Mouse (Mus musculus) cerebellum, adult 9-10 months (tissue): ENCODE results near the gene Kcng3.

Experiments used
- DNase-seq: peaks from one replicate; pipeline ENCODE4 v3.0.0; 2022

Gene Kcng3

DNA sequence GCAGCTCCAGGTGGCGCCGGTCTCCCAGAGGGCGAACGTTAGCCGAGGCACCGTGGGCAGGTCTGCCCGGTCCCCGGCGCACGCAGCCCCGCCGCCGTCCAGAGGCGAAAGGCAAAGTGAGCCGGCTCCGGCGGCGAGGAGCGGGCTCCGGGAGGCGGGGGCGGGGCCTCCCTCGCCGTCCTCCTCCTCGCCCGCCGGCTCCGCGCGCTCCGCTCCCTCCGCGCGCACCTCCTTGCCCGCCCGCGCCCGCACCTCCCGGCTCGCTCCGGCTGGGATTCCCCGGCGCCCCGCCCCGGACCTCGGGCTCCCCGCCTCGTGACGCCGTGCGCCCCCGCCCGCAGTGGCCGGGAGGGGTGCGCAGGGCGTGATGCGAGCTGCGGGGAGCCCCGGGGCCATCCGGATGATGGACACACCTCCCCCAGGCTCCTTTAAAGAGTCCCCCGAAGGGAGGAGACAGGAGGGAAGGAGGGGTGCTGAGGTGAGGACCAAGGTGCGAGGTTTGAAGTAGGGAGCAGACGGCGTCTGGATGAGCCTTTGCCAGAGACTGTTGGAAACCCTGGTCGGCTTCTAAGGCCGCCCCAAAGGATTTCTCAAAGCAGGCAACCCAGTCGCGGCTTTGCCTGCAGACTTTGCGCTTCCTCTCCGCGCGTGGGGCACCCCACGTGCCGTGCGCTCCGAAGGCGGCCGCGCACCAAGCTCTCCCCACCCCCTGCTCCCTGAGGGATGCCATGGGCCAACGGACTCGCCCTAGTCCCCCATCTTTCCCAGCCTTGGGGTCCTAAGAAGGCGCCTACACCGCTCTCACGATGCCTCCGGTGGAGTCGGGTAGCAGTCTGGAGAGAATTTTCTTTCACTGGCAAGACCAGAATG lies at the start of gene Kcng3:
TSS of gene Kcng3 (minus strand) at position 113 of the 870 bp plus-strand sequence.
- DNase-seq: no peak

DNA sequence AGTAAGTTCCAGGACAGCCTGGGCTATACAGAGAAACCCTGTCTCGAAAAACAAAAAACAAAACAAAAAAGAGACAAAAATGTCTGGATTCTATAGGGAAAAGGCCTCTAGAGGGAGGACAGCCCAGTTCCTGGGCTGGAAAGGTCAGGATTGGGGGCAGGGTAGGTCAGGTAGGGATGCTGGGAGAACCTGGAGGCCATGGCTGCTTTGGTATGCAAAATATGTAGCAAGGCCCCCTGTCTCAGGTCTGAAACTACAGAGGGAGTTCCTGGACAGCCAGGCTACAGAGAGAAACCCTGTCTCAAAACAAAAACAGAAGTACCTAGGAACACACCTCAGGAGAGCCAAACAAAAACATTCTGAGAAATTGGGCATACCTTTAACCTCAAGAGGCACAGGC lies 45.7 kb upstream of the Kcng3 start:
- DNase-seq: no peak

DNA sequence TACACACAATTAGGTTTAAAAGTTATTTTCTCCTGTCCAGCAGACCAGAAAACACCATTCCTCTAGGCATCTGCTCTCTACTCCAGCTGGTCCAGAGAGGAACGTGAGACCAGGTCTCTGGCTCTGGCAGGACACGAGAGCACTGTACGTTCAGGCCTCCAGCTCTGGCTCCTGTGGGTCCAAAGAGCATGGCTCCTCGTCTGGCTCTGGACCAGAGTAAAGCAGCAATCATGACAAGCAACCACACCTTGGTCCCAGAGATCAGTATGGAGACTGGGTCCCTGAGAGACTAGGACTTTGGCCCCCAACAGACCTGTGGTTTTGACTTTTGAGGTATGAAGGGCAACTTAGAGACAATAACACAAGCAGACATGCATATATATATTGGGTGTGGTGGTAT lies 41.0 kb upstream of the Kcng3 start:
- DNase-seq: no peak

DNA sequence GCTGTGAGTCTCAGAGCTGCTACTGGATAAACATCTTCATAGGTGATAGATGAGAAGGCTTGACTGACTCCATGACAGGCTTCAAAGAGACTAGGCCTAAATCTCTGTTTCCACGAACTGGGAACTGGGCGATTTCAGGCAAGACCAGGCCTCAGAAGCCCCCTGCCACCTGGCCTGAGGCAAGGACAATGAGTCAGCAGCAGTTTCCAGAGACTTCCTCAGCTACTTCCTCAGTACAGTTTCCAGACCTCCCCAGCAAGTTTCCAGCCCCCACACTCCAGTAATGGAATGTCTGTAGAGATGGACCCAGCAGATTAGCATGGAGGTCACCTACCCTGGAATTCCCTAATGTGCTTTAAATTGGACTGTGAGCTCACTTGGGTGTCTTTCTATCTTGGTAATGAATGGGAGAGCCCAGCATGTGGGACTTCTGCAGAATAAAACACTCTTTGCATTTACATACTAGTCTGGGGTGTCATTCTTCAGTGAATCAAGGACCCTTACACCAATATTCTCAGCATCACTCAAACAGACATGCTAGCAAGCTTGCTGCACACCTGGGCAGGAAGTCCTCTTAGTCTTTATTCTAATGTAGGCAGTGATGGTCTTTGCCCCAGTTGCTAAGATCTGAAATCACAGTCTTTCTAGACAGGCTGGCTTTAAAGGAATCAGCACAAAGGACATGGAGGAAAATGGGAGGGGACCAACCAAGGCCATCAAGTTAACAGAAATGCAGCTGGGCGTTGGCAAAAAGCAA lies 36.4 kb upstream of the Kcng3 start:
- DNase-seq: no peak

DNA sequence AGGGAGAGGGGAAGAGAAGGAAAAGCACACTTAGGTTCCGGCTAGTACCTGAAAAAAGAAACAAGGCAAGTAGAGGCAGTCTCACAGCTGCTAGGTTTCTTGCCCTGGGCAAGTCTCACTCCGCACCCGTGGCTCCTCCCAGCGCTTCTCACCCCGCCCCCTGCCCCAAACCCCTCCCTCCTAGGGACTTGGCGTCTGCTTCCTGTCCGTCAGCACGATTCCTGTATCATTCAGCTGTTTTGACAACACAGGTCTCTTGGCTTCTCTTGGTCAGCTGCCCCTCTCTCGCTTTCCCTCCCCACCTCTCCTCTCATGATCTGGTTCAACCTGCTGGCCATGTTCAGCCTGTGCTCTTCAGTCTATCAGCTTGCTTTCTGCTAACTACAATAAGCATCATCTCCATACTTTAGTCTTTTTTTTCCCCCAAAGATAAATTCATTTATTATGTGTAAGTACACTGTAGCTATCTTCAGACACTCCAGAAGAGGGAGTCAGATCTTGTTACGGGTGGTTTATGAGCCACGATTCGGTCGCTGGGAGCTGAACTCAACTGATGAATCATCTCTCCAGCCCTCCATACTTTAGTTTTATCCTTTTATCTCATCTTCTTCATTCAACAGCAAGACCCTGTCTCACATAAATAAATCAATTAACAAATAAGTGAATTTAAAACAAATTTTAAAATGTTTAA lies 35.0 kb upstream of the Kcng3 start:
- DNase-seq: no peak

DNA sequence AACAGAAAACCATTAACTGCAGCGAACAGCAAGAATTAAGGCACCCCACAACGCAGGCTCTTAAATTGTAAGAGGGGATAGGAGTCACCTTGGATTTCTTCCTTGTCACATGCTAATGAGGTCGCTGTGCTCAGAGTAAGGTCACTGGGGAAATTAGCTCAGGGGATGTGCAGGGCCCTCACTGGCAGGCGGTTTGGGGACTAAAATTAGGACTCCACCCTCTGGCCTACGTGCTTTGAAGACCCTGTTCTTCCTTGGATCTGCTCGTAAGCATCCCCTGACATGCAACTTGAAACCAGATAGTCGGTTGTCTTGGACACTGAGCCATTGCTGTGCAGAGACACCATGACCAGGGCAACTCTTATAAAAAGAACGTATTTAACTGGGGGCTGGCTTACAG lies 33.1 kb upstream of the Kcng3 start:
- DNase-seq: no peak

DNA sequence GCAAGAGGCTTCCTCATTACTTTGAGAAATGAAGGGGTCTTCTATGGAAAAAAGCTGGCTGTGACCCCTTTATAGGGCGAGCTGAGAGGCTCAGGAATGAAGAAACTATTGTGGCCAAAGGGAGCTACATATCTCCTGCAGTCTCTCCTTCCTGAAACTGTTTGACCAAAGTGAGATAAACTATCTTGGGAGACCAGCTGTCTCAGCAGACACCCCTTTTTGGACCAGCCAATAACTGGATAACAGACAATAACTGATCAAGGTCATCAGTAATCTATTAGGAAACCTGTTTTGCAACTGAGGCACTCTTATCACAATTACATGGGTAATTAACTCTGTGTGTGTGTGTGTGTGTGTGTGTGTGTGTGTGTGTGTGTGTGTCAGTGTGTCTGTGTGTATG lies 27.2 kb upstream of the Kcng3 start:
- DNase-seq: no peak

DNA sequence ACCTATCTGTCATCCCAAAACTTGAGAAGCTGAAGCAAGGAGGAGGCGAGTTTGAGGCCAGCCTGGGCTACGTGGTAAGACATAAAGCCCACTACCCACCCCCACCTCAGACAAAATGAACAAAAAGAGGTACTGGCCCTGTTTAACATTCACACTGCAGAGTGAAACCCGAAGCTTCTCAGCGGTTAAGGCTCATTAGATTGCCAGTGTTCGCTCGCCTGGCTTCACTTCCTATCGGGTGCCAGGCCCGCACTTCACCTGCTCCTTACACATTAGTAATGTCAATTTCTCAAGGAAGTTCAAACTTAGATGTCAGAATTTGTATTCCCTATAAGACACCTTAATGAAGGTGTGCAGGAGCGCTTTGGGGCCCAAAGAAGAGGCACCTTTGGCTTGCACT lies 25.7 kb upstream of the Kcng3 start:
- no peak for DNase-seq

DNA sequence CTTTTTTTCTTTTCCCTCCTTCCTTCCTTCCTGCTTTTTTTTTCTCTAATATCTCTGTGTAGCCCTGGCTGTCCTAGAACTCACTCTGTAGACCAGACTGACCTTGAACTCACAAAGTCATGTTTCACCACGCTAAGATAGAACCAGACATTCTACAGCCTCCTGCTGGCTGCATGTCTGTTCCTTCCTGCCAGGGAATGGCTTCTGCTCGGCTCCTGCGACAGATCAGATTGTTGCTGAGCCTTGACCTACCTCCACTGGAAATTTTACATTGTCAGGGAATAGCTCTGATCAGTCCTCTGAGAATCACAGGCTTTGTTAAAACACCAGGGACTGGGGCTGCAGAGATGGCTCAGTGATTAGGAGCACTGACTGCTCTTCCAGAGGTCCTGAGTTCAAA lies 24.0 kb upstream of the Kcng3 start:
- DNase-seq: no peak

DNA sequence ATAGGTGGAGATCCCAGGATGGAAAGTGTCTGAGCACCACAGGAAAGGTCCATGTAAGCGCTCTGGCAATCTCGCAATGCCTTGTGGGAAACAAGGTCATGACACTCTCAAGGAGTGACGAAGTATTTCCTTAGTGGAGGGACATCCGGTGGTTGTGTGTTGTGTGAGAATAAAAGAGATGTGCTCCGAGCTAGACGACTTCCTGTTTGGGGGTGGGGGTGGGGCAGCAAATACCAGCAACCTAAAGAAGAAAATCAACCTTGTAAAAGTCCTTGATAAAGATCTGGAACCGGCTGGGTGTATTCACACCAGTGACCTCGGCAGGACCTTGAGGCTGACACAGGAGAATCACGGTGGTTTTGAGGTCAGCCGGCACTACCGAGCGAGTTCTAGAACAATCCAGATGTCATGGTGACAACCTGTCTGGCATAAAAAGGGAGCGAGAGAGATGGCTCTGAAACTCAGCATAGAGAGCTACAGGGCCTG lies 23.0 kb upstream of the Kcng3 start:
- no peak for DNase-seq

DNA sequence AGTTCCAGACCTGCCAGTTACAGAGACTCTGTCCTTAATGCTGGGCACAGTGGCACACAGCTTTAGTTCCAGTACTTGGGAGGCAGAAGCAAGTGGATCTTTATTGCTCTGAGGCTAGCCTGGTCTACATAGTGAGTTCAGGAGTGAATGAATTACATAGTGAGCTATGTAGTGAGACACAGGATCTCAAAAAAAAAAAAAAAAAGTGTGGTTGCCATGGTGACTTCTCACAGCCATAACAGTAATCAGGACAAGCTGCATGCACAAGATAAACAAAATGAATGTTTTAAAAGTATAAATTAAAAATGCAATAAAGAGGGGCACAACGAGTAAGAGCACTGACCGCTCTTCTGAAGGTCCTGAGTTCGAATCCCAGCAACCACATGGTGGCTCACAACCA lies 21.9 kb upstream of the Kcng3 start:
- DNase-seq: no peak

DNA sequence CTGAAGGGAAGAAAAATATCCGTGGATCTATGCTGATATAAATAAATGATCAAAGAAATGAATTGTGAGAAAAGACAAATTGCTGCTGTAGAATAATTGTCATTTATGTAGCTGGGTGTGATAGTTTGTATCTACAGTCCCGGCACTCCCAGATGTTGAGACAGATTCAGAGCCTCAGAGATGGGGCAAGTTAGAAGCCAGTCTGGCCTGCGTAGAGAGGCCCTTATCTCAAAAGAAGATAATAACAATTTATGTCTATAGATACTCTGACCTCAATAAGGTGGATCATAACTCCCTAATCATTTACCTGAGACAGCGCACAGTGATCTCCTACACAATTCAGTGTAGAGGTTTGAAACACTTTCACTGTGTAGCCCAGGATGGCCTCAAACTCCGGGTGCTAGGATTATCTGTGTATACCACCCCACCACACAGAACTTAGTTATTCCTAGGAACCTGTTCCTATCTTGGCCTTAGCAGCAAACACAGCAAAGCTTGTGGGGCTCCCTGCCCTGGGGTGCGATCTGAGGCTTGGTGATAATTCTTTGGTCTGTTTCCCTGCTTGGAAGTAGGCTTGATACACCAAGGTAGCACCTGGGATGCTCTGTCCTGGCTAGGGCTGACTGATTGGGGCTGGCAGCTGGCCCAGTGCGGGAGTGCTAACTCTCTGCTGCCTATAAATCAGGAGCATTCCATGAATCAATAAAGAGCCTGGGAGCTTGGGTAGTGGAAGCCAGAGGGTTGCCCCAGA lies 19.4 kb upstream of the Kcng3 start:
- DNase-seq: no peak

DNA sequence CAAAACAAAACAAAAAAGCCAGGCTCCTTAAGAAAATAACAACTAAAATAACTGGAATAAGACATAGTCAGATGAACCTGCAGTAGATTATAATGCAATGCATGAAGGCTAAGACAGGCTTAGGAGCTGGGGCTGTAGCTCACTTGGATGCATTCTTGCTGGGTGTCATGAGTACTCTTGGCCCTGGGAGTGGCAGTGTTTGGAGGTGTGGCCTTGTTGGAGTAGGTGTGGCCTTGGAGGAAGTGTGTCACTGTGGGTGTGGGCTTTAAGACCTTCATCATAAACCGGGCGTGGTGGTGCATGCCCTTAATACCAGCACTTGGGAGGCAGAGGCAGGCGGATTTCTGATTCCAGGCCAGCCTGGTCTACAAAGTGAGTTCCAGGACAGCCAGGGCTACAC lies 18.3 kb upstream of the Kcng3 start:
- no peak for DNase-seq

DNA sequence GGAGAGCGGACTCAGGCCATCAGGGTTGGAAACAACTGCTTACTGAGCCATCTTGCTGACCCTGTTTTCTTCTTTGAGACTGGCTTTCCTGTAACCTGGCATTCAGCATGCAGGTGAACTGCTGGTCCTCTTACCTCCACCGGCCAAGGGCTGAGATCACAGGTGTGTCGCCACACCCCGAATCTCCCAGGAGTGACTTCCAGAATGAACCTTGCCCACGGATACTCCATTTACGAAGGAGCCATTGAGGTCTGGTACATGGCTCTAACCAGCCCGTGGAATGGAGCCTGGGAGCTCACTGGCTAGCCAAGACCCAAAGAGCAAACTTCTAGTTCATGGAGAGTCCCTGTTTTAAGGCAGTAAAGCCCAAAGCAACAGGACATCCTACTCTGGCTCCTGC lies 15.7 kb upstream of the Kcng3 start:
- no peak for DNase-seq

DNA sequence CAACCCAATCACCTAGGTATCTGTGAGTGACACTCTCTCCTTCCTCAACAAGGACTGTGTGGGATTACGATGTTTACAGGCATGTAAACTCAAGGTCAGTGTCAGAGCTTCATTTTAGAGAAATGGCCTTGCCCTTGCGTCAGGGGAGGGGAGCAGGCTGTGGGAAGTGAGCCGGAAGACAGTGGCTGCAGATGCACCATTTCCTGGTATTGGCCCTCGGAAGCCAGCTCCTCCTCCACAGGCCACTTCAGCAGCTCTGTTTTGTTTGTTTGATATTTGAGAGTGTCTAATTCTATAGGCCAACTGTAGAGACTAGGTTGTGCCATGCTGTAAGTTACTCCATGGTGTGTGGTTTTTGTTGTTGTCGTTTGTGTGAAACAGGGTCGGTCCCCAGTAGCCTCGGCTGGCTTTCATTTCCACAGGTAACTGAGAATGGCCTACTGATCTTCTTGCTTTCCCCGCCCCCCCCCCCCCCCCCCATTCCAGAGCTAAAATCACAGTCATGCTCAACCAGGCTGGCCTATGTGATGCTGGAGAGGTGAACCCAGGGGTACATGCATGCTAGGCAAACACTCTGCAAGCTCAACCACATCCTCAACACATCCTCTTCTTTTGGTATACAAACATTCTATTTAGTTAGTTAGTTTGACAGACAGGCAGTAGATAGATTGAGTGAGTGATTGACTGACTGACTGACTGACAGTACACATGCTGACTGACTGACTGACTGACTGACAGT lies 14.9 kb upstream of the Kcng3 start:
- no peak for DNase-seq

DNA sequence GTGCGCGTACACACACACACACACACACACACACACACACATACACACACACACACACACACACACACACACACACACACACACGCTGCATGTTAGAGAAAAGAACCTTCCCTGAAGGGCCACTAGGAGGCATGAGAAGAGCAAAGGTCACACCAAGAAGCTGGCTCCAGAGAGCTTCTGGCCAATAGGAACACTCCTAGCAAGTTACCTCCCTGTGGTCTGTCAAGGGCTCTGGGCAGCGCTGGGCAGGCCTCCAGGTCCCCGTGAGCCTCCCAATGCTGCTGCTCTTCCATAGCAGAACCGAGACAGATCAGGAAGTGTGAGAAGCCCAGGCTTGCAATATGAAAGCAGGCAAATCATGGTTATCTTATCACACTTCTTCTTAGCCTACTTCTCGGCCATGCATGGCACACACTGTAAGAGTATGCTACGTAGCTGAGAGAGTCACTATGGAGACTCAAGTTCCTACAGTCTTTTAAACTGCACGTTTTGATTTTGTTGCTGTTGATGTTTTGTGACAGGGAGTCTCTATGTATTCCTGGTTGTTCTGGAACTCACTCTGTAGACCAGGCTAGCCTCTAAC lies 13.6 kb upstream of the Kcng3 start:
- no peak for DNase-seq

DNA sequence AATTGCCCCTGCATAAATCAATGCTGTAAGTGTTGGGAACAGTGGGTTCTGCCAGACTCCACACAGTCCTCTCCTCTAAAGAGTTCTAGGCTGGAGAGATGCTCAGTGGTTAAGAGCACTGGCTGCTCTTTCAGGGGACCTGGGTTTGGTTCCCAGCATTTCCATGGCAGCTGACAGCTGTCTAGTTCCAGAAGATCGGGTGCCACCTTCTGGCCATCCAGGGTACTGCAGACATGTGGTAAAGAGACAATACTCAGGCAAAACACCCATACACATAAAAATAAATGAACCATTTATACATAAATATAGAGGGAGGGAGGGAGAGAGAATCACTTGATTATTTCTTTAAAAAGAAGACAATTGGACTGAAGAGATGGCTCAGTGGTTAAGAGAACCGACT lies 5.7 kb upstream of the Kcng3 start:
- DNase-seq: peak; percentile 4

DNA sequence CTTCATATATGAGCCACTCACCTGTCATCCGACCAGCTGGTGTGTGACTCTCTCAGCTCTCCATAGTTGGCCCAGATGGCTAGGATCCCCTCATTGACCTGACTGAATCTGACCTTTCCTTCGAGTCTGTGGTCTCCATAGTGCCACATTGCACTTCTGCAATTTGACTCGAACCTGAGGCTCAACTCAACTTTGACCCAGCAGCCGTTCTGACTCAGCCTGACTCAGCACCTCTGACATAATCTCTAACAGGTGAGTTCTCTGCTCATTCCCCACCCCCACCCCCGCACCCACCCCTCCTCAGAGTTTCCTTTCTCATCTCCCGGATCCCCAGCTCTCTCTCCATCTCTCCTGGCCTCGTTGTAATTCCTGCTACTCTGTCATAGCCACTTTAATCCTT lies 4.7 kb upstream of the Kcng3 start:
- DNase-seq: no peak

DNA sequence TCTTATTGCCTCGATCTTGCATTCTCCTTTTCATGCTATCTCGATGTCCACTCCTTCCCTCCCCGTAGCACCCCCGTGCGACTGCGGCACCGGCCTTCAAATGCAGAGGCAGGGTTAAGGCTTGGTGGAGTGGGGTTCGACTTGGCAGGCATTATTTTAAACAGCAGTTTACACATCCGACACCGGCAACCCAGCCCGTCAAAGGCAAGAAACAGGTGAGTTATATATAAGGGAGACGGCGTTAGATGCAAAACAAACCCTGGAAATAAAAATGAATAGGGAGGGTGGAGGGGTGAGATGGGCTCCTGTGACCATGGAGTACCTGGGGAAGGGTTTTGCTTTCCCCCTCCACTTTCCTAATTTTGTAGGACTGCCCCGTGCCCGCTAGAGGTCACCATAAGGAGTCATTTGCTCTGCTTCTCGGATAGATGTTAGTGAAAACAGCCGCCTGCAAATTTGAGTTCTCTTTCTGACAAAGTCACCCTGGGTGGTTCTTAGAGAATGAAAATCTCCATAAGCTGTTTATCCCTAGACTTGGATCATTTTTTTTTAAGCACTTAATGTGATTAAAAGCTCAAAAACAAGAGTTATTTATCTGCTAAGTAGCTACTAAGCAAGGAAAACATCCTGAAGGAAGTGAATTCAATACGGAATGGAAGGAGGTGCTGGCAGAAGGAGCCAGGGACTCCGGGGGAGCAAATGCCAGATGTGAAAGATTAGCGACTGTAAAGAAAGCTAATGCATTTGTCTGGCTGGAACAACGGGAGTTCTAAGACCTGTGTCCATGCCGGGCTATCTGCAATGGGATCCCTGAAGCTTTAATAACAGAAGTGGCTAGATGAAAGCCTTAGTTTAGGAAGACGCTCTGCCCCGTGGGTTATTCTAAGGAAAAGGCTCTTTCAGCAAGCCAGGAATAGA lies 1.2 kb upstream of the Kcng3 start:
- peak; percentile 63 for DNase-seq
